Mouse (Mus musculus) heart, postnatal 10 days (tissue): ENCODE data around the gene Olfr1247. TPM values are rescaled to one million over a fixed set of nuclear protein-coding genes. Genes with fewer than 3 reads are reported as not detected.
"Not testable (repeated sequence)": the region's sequence is repeated elsewhere in the genome, so short reads cannot be mapped to it uniquely, and the experiment has no call there.

ENCODE experiments used
- DNase-seq, 2 experiments: peaks; one replicate each; pipeline ENCODE4 v3.0.0; 2021
- intact Hi-C: fragments of 180-260 bp; cut with DNase I; formaldehyde crosslinking; loops from one replicate; pipeline ENCODE4 v1.15.1; 2025
- total RNA-seq, 2 experiments: library from RNA; stranded (reverse); gene quantifications; 2 replicates each; pipeline ENCODE4 v1.2.3; 2021

Olfr1247 gene
- under 1 TPM in 1 of 2 experiments, not detected in 1; 0.05 TPM for total RNA-seq

GRCm38 (mm10) chr2:89614030-89614429, at the start of gene Olfr1247:
TSS of gene Olfr1247 (minus strand) at chr2:89614130.
- DNase-seq: no peak
- intact Hi-C loops: no loop called here

DNA sequence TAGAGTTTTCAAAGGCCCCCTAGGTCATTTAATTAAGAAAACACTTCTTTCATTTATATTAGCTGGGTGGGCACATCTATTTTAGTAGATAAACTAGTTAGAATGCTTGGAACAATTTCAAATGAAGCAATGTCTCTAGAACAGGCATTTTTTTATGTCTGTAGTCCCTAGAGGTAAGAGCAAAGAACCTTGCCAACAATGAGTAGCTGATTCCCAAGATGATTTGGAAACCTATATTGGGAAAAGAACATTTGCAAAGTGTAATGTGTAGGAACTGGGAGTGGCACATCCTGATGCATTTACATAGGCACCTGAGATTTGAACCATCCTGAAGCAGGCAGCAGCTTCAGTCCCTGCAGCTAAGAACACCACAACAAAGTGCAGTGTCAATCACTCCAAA, 47.4 kb upstream of the Olfr1247 start, which contains the start of gene Olfr1250:
TSS of gene Olfr1250 (minus strand) at position 101 of the 400 bp plus-strand sequence.
- intact Hi-C loops: no loop called here
- DNase-seq: no peak

DNA sequence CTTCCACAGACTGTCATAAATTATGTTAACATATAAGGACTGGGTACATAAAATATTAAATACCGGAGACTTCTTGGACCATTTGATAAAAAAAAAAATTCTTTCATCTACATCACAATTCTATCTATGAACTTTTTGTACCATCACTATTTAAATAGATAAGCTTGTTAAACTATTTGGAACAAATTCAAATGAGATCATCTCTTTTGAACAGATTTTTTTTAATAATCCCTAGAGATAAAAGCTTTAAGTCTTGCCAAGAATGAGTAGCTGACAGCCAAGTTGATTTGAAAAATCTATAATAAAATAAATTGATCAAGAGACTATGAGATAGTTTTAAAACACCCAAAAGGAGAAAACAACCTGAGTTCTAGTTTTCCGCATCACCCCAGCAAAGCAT, 21.0 kb upstream of the Olfr1247 start, which contains the start of gene Olfr1249:
TSS of gene Olfr1249 (minus strand) at position 101 of the 400 bp plus-strand sequence.
- intact Hi-C loops: no loop called here
- DNase-seq: no peak

DNA sequence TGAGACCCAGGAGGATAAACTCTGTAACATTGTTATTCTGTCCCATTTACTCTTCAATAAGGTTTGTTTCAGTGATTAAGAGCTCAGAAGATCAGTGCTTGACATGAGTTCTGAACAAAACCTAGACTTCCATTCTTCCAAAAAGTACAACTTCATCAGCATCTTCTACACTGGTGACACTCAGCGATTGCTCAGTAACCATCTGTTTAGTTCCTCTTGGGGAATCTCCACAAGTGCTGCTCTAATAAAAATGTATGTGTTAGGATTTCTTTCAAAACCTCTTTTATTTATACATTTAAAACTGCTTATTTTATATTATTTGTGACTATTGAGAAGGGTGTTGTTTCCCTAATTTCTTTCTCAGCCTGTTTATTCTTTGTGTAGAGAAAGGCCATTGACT, 4.2 kb upstream of the Olfr1247 start, which contains the start of gene Olfr1248:
TSS of gene Olfr1248 (minus strand) at position 101 of the 400 bp plus-strand sequence.
- intact Hi-C loops, DNase-seq: not testable (repeated sequence)

DNA sequence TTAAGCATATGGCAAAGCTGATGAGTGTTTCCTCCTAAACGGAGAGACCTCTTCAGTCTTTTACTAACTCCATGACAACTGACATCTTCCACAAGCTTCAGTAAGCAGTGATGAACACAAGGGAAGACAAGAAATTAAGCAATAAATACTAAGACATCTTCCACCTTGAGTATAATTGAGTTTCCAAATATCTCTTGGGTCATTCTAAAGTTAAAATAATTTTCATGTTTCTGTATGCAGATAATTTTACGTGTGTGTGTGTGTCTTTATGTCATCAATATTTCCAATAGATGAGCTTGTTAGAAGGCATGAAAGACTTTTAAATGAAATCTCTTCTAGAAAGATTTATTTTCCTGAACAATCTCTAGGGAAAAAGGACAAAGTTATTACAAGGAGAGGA, 20.9 kb downstream of the Olfr1247 start, which contains the start of gene Olfr1246:
TSS of gene Olfr1246 (minus strand) at position 101 of the 400 bp plus-strand sequence.
- intact Hi-C loops: no loop called here

DNA sequence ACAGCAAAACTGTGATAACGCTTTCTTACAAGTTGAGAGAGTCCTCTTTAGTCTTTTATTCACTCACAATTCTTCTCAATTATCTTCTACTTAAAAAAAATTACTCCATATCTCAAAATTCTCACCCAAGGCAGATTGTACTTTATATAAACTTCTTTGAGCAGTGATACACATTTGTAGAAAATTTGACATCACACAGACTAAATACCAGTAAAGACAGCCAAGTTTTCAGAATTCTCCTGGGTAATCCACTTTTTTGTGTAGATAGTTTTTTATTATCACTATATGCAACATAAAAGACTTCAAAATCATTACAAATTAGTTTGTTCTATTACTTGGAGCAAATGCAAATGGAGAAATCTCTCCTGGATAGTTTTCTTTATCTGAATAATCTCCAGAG, 35.6 kb downstream of the Olfr1247 start, which contains the start of gene Olfr1245:
TSS of gene Olfr1245 (minus strand) at position 101 of the 400 bp plus-strand sequence.
- intact Hi-C loops: no loop called here
- DNase-seq: no peak

More for the DNA sequence above, 20.9 kb downstream of the Olfr1247 start, which contains the start of gene Olfr1246:
- DNase-seq: no peak

DNA sequence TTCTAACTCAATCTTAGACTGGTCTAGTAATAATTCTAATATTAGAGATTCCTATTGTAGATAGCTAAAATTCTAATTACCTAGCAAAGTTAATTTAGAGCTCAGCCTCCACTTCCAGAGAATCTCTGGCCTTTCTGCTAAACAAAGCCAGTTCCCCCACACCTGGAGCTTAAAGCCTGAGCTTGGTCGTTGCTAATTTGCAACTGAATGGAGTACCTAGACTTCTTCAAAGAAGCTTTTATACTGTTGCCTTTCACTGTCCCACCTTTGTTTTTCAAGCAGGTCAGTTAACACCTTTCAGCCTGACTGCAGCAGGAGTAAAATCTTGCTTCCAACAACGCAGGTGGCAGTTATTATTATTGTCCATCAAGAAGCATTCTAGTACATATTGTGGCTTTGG, 51.2 kb downstream of the Olfr1247 start:
- intact Hi-C loops: not testable (repeated sequence)

More for the DNA sequence above, 51.2 kb downstream of the Olfr1247 start:
- DNase-seq: not testable (repeated sequence)

Other genes starting within 250 kb of the Olfr1247 start
- gene Olfr1234, start 249.3 kb downstream of the Olfr1247 start, total RNA-seq: not detected
- not detected for gene Olfr1238, start 204.5 kb downstream of the Olfr1247 start, total RNA-seq
- not detected for gene Olfr1239, start 193.7 kb downstream of the Olfr1247 start, total RNA-seq
- not detected for gene Olfr1240, start 171.1 kb downstream of the Olfr1247 start, total RNA-seq
- gene Olfr1241, start 127.0 kb downstream of the Olfr1247 start, total RNA-seq: not detected
- not detected for gene Olfr1242, start 115.8 kb downstream of the Olfr1247 start, total RNA-seq
- gene Olfr1243, start 82.6 kb downstream of the Olfr1247 start, total RNA-seq: not detected
- gene Olfr1245, start 35.7 kb downstream of the Olfr1247 start, total RNA-seq: not detected
- not detected for gene Olfr1246, start 21.0 kb downstream of the Olfr1247 start, total RNA-seq
- gene Olfr1248, start 4.1 kb upstream of the Olfr1247 start, total RNA-seq: not detected
- gene Olfr1249, start 20.9 kb upstream of the Olfr1247 start, total RNA-seq: not detected
- not detected for gene Olfr1250, start 47.3 kb upstream of the Olfr1247 start, total RNA-seq
- gene Olfr1251, start 57.8 kb upstream of the Olfr1247 start, total RNA-seq: not detected
- not detected for gene Olfr1252, start 110.9 kb upstream of the Olfr1247 start, total RNA-seq
- not detected for gene Olfr1253, start 143.0 kb upstream of the Olfr1247 start, total RNA-seq
- not detected for gene Olfr1254, start 179.5 kb upstream of the Olfr1247 start, total RNA-seq
- gene Olfr1255, start 197.9 kb upstream of the Olfr1247 start, total RNA-seq: not detected
- not detected for gene Olfr1256, start 227.4 kb upstream of the Olfr1247 start, total RNA-seq
- not detected for gene Olfr48, start 234.1 kb upstream of the Olfr1247 start, total RNA-seq